Mouse (Mus musculus): ENCODE results near the gene Glipr2. TPM values are rescaled to one million over a fixed set of nuclear protein-coding genes. Genes with fewer than 3 reads are reported as not detected.
A peak's percentile ranks its signal among the peaks of the same experiment; 100 is the strongest.

The Glipr2 gene
- total RNA-seq, 1 experiment = 93.2 TPM

DNA sequence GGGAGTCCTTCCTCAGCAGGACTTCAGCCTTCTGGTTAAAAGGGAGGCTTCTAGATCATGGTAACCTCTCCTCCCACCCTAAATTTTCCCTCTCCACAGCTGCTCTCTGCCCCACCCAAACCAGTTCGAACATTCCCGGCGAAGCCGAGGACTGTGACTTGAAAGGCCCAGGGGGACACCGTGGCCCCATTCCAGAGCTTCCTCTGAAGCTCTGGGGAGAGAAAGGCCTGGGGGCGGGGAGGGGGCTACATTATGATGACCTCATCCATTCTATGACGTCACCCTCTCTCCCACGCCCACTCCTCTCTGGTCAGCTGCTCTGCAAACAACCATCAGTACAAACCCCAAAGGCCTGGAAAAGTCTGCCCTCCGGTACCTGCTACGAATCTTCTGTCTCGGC lies 26.0 kb downstream of the Glipr2 start, which contains the start of gene Ccin:
Ccin (plus strand) TSS at position 303 of the 400 bp plus-strand sequence.
- DNase-seq (ENCODE audit: low read depth, low spot score) = no peak
- Histone ChIP-seq H3K9ac (ENCODE audit: insufficient read depth, low read depth, low read length, poor library complexity, severe bottlenecking) (no peak within 1 kb of the TSS), H3K4me1 (ENCODE audit: control insufficient read depth in 2 of 2, insufficient read depth in 2 of 2, low read length in 2 of 2, poor library complexity in 1 of 2) (peaks cover under 1 to 16% of the 10 kb centered on the region in 2 experiments; a peak in 3 of 4 replicates), H3K36me3 (ENCODE audit: control insufficient read depth, insufficient read depth, low read length, poor library complexity, severe bottlenecking) (no peaks in the 10 kb centered on the region), H3K27ac (ENCODE audit: insufficient read depth, low read depth, low read length, poor library complexity, severe bottlenecking) (no peak within 1 kb of the TSS), H3K9me3 (ENCODE audit: control insufficient read depth, insufficient read depth, low read depth, low read length) (no peaks in the 10 kb centered on the region), H3K4me3 (ENCODE audit: insufficient read depth in 1 of 2, low read depth in 1 of 2, low read length in 2 of 2, poor library complexity in 1 of 2, severe bottlenecking in 1 of 2) (peak within 1 kb of the TSS in 1 of 2 experiments; percentile 29; a peak in 1 of 4 replicates)
- in situ Hi-C loops (cut with MboI; ENCODE audit: low sequenced_read_pairs in 2 of 2, unreplicated experiment in 2 of 2) = loop anchor here in 1 of 2 experiments (5.0 kb wide), 1 partner anchor 56 kb away; no protein-coding TSS in a partner anchor
- TF ChIP-seq HCFC1 (IDR thresholded peaks at IDR 0.05; ENCODE audit: borderline replicate concordance, insufficient read depth, low read length) = no peak
- no peak for TF ChIP-seq MAFK (IDR thresholded peaks at IDR 0.05; ENCODE audit: insufficient read depth, low read depth, low read length)
- TF ChIP-seq CHD2 (IDR thresholded peaks at IDR 0.05; ENCODE audit: low read depth, low read length) = no peak
- no peak for TF ChIP-seq ZNF384 (IDR thresholded peaks at IDR 0.05; ENCODE audit: low read depth, low read length)
- no peak for TF ChIP-seq ZC3H11A (IDR thresholded peaks at IDR 0.05; ENCODE audit: borderline replicate concordance, low read depth, low read length)

GRCm38 (mm10) chr4:43983756-43984155 lies 26.6 kb downstream of the Glipr2 start:
- no peak for DNase-seq (ENCODE audit: low read depth, low spot score)
- in situ Hi-C loops (cut with MboI; ENCODE audit: low sequenced_read_pairs in 2 of 2, unreplicated experiment in 2 of 2) = loop anchor here in 1 of 2 experiments (5.0 kb wide), 1 partner anchor 56 kb away; no protein-coding TSS in a partner anchor

GRCm38 (mm10) chr4:43984326-43984725 lies 27.1 kb downstream of the Glipr2 start:
- no peaks in the 10 kb centered on the region for H3K36me3 ChIP-seq (ENCODE audit: control insufficient read depth, insufficient read depth, low read length, poor library complexity, severe bottlenecking)
- H3K9me3 ChIP-seq (ENCODE audit: control insufficient read depth, insufficient read depth, low read depth, low read length) = no peaks in the 10 kb centered on the region
- TF ChIP-seq ZC3H11A (IDR thresholded peaks at IDR 0.05; ENCODE audit: borderline replicate concordance, low read depth, low read length) = no peak
- TF ChIP-seq HCFC1 (IDR thresholded peaks at IDR 0.05; ENCODE audit: borderline replicate concordance, insufficient read depth, low read length) = no peak
- no peak for TF ChIP-seq MAFK (IDR thresholded peaks at IDR 0.05; ENCODE audit: insufficient read depth, low read depth, low read length)
- no peak for TF ChIP-seq CHD2 (IDR thresholded peaks at IDR 0.05; ENCODE audit: low read depth, low read length)
- no peak for TF ChIP-seq ZNF384 (IDR thresholded peaks at IDR 0.05; ENCODE audit: low read depth, low read length)
- H3K9ac ChIP-seq (ENCODE audit: insufficient read depth, low read depth, low read length, poor library complexity, severe bottlenecking) = no peak overlapping the region
- peaks cover 0 to 7% of the 10 kb centered on the region in 2 experiments; a peak in 2 of 4 replicates for H3K4me1 ChIP-seq (ENCODE audit: control insufficient read depth in 2 of 2, insufficient read depth in 2 of 2, low read length in 2 of 2, poor library complexity in 1 of 2)
- H3K4me3 ChIP-seq (ENCODE audit: insufficient read depth in 1 of 2, low read depth in 1 of 2, low read length in 2 of 2, poor library complexity in 1 of 2, severe bottlenecking in 1 of 2) = peak overlapping the region in 1 of 2 experiments; percentile 29; a peak in 1 of 4 replicates
- H3K27ac ChIP-seq (ENCODE audit: insufficient read depth, low read depth, low read length, poor library complexity, severe bottlenecking) = no peak overlapping the region
- no peak for DNase-seq (ENCODE audit: low read depth, low spot score)
- in situ Hi-C loops (cut with MboI; ENCODE audit: low sequenced_read_pairs in 2 of 2, unreplicated experiment in 2 of 2) = loop anchor here in 1 of 2 experiments (5.0 kb wide), 1 partner anchor 57 kb away; no protein-coding TSS in a partner anchor

More at GRCm38 (mm10) chr4:43983756-43984155, 26.6 kb downstream of the Glipr2 start:
- Histone ChIP-seq H3K9ac (ENCODE audit: insufficient read depth, low read depth, low read length, poor library complexity, severe bottlenecking) (no peak overlapping the region), H3K27ac (ENCODE audit: insufficient read depth, low read depth, low read length, poor library complexity, severe bottlenecking) (no peak overlapping the region), H3K4me3 (ENCODE audit: insufficient read depth in 1 of 2, low read depth in 1 of 2, low read length in 2 of 2, poor library complexity in 1 of 2, severe bottlenecking in 1 of 2) (peak overlapping the region in 1 of 2 experiments; percentile 29; a peak in 1 of 4 replicates), H3K4me1 (ENCODE audit: control insufficient read depth in 2 of 2, insufficient read depth in 2 of 2, low read length in 2 of 2, poor library complexity in 1 of 2) (peaks cover 0 to 12% of the 10 kb centered on the region in 2 experiments; a peak in 2 of 4 replicates), H3K9me3 (ENCODE audit: control insufficient read depth, insufficient read depth, low read depth, low read length) (no peaks in the 10 kb centered on the region), H3K36me3 (ENCODE audit: control insufficient read depth, insufficient read depth, low read length, poor library complexity, severe bottlenecking) (no peaks in the 10 kb centered on the region)
- TF ChIP-seq HCFC1 (IDR thresholded peaks at IDR 0.05; ENCODE audit: borderline replicate concordance, insufficient read depth, low read length) = no peak
- TF ChIP-seq MAFK (IDR thresholded peaks at IDR 0.05; ENCODE audit: insufficient read depth, low read depth, low read length) = no peak
- no peak for TF ChIP-seq ZNF384 (IDR thresholded peaks at IDR 0.05; ENCODE audit: low read depth, low read length)
- TF ChIP-seq CHD2 (IDR thresholded peaks at IDR 0.05; ENCODE audit: low read depth, low read length) = no peak
- TF ChIP-seq ZC3H11A (IDR thresholded peaks at IDR 0.05; ENCODE audit: borderline replicate concordance, low read depth, low read length) = no peak

GRCm38 (mm10) chr4:43988976-43989375 lies 31.8 kb downstream of the Glipr2 start:
- no peak for DNase-seq (ENCODE audit: low read depth, low spot score)
- Histone ChIP-seq H3K27ac (ENCODE audit: insufficient read depth, low read depth, low read length, poor library complexity, severe bottlenecking) (no peak overlapping the region), H3K4me3 (ENCODE audit: insufficient read depth in 1 of 2, low read depth in 1 of 2, low read length in 2 of 2, poor library complexity in 1 of 2, severe bottlenecking in 1 of 2) (no peak overlapping the region), H3K4me1 (ENCODE audit: control insufficient read depth in 2 of 2, insufficient read depth in 2 of 2, low read length in 2 of 2, poor library complexity in 1 of 2) (peaks cover 4 to 5% of the 10 kb centered on the region in 2 experiments; a peak in 1 of 4 replicates), H3K36me3 (ENCODE audit: control insufficient read depth, insufficient read depth, low read length, poor library complexity, severe bottlenecking) (no peaks in the 10 kb centered on the region), H3K9ac (ENCODE audit: insufficient read depth, low read depth, low read length, poor library complexity, severe bottlenecking) (no peak overlapping the region), H3K9me3 (ENCODE audit: control insufficient read depth, insufficient read depth, low read depth, low read length) (no peaks in the 10 kb centered on the region)
- in situ Hi-C loops (cut with MboI; ENCODE audit: low sequenced_read_pairs in 2 of 2, unreplicated experiment in 2 of 2) = no loop called here
- TF ChIP-seq ZC3H11A (IDR thresholded peaks at IDR 0.05; ENCODE audit: borderline replicate concordance, low read depth, low read length) = no peak
- no peak for TF ChIP-seq MAFK (IDR thresholded peaks at IDR 0.05; ENCODE audit: insufficient read depth, low read depth, low read length)
- TF ChIP-seq CHD2 (IDR thresholded peaks at IDR 0.05; ENCODE audit: low read depth, low read length) = no peak
- TF ChIP-seq ZNF384 (IDR thresholded peaks at IDR 0.05; ENCODE audit: low read depth, low read length) = no peak
- no peak for TF ChIP-seq HCFC1 (IDR thresholded peaks at IDR 0.05; ENCODE audit: borderline replicate concordance, insufficient read depth, low read length)

Measured in ES-E14 (cell line).